Mouse (Mus musculus): ENCODE results near the gene Gm43064. TPM values are rescaled to one million over a fixed set of nuclear protein-coding genes. Genes with fewer than 3 reads are reported as not detected.
"Not testable (repeated sequence)": the region's sequence is repeated elsewhere in the genome, so short reads cannot be mapped to it uniquely, and the experiment has no call there.

The Gm43064 gene
- polyA plus RNA-seq, 1 experiment from 2014 or later, result 1.1 TPM

DNA sequence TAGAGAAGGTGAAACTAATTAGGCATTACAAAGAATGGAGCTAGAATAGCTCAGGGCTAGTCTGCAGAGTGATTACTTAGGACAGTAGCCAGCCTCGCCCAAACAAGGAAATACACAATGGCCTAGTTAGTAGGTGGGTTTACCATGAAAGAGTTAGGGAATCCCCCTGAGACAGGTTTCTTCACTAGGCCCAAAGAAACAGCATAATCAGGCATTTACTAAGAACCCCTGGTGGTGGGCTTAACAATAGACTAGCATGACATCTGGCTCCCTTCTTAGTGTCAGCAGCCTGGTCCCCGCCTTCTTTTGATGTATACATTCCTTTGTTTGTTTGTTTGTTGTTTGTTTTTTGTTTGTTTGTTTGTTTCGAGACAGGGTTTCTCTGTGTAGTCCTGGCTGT is 30.8 kb downstream of the Gm43064 start:
- 87% methylated on average over 3 of the region's 3 CpGs for WGBS
- H3K27me3 ChIP-seq (ENCODE audit: control insufficient read depth, insufficient read depth, low read length); H3K9ac ChIP-seq (ENCODE audit: low read length): not testable (repeated sequence)

DNA sequence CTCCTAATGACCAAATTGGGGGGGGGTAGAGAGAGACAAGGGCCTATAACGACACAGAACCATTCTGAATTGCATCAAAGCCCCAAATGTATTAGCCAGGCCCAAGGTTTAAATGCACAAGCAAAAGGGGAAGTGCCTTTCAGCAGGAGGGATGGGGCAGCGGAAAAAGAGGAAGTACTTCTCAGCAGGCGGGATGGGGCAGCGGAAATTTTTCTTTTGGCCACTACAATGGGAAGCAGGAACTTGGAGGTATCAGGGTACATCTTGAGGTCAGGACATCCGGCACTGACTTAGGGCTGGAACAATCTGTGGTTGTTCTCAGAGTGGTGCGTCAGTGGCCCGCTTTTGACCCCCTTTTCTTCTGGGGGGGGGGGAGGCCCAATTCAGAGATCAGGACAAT is 31.6 kb downstream of the Gm43064 start:
- not testable (repeated sequence) for H3K27ac ChIP-seq (ENCODE audit: low read length); H3K4me3 ChIP-seq (replicated peaks; ENCODE audit: low read length); H3K27me3 ChIP-seq (ENCODE audit: control insufficient read depth, insufficient read depth, low read length); H3K4me1 ChIP-seq (ENCODE audit: control insufficient read depth, insufficient read depth, low read length); H3K9ac ChIP-seq (ENCODE audit: low read length); H3K36me3 ChIP-seq (ENCODE audit: control insufficient read depth, insufficient read depth, low read length); ATAC-seq (ENCODE audit: insufficient read depth, low FRiP score); H3K4me2 ChIP-seq (ENCODE audit: low read depth, low read length); H3K9me3 ChIP-seq (replicated peaks; ENCODE audit: control insufficient read depth, low read length)
- WGBS, result 86% methylated on average over 7 of the region's 7 CpGs

More for the DNA sequence above, 30.8 kb downstream of the Gm43064 start:
- H3K4me1 ChIP-seq (ENCODE audit: control insufficient read depth, insufficient read depth, low read length); H3K4me3 ChIP-seq (replicated peaks; ENCODE audit: low read length); ATAC-seq (ENCODE audit: insufficient read depth, low FRiP score); H3K36me3 ChIP-seq (ENCODE audit: control insufficient read depth, insufficient read depth, low read length); H3K9me3 ChIP-seq (replicated peaks; ENCODE audit: control insufficient read depth, low read length); H3K27ac ChIP-seq (ENCODE audit: low read length); H3K4me2 ChIP-seq (ENCODE audit: low read depth, low read length): not testable (repeated sequence)

DNA sequence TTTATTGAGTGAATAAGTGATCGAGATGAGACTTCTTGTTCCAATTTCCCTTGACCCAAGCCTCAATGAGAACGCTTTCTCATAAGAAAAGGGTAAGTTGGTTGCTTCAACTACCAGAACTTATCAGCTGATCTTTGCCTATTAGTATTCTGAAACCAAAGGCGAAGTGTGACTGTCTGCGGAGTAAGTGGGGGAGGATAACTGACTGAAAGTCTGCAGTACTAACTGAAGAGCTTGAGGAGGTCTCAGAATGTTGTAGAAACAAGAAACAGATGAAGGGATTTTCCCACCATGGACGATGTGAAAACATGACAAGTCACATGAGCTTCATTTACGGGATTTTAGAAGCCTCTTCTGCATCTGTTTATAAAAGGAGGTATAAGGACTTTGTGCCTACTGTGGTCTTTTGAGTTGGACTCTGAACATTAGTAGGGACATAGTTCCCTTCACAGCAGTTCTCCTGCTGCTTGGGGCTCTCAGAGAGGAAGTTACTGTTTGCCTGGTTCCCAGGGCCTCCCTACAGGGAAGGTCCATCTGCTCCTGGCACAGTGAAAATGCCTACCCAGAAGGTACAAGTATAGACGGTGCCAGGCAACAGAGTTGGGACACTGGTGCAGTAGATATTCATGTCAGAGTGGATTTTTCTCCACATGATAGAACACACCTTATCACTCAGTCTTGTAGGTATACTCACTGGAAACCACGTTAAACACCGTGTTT is 41.4 kb downstream of the Gm43064 start:
- no peaks in the 10 kb centered on the region for H3K9me3 ChIP-seq (replicated peaks; ENCODE audit: control insufficient read depth, low read length)
- H3K36me3 ChIP-seq (ENCODE audit: control insufficient read depth, insufficient read depth, low read length), result no peaks in the 10 kb centered on the region
- H3K4me2 ChIP-seq (ENCODE audit: low read depth, low read length), result no peak overlapping the region
- H3K9ac ChIP-seq (ENCODE audit: low read length), result no peak overlapping the region
- ATAC-seq (ENCODE audit: insufficient read depth, low FRiP score), result no peak
- WGBS, result 70% methylated on average over 9 of the region's 9 CpGs
- no peaks in the 10 kb centered on the region for H3K4me1 ChIP-seq (ENCODE audit: control insufficient read depth, insufficient read depth, low read length)
- no peak overlapping the region for H3K27ac ChIP-seq (ENCODE audit: low read length)
- no peaks in the 10 kb centered on the region for H3K27me3 ChIP-seq (ENCODE audit: control insufficient read depth, insufficient read depth, low read length)
- H3K4me3 ChIP-seq (replicated peaks; ENCODE audit: low read length), result no peak overlapping the region

GRCm38 (mm10) chr3:103851481-103851880 is 42.1 kb downstream of the Gm43064 start:
- H3K27me3 ChIP-seq (ENCODE audit: control insufficient read depth, insufficient read depth, low read length), result no peaks in the 10 kb centered on the region
- 91% methylated on average over 6 of the region's 6 CpGs for WGBS
- no peak overlapping the region for H3K27ac ChIP-seq (ENCODE audit: low read length)
- H3K9ac ChIP-seq (ENCODE audit: low read length), result no peak overlapping the region
- H3K4me1 ChIP-seq (ENCODE audit: control insufficient read depth, insufficient read depth, low read length), result no peaks in the 10 kb centered on the region
- no peak overlapping the region for H3K4me3 ChIP-seq (replicated peaks; ENCODE audit: low read length)
- no peaks in the 10 kb centered on the region for H3K36me3 ChIP-seq (ENCODE audit: control insufficient read depth, insufficient read depth, low read length)
- no peak overlapping the region for H3K4me2 ChIP-seq (ENCODE audit: low read depth, low read length)
- no peaks in the 10 kb centered on the region for H3K9me3 ChIP-seq (replicated peaks; ENCODE audit: control insufficient read depth, low read length)
- no peak for ATAC-seq (ENCODE audit: insufficient read depth, low FRiP score)

DNA sequence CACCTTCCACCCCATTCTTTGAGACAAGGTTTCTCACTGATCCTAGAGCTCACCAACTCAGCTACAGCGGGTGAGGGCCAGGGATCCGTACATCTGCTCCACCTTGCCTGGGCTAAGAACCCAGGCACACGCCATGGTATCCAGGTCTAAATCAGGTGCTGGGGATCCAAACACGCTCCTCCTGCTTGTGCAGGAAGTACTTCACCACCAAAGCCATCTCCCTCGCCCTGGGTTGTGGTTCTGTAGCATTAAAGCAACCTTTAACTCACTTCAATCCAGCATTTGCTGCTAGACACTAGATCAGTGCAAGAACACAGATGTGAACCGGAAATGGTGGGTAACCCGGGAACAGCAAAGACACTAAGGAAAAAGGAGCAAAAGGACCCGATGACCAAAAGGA is 42.5 kb downstream of the Gm43064 start:
- Histone ChIP-seq H3K36me3 (ENCODE audit: control insufficient read depth, insufficient read depth, low read length) (no peaks in the 10 kb centered on the region), H3K4me2 (ENCODE audit: low read depth, low read length) (no peak overlapping the region), H3K4me3 (replicated peaks; ENCODE audit: low read length) (no peak overlapping the region), H3K27me3 (ENCODE audit: control insufficient read depth, insufficient read depth, low read length) (no peaks in the 10 kb centered on the region), H3K4me1 (ENCODE audit: control insufficient read depth, insufficient read depth, low read length) (no peaks in the 10 kb centered on the region), H3K9ac (ENCODE audit: low read length) (no peak overlapping the region), H3K27ac (ENCODE audit: low read length) (no peak overlapping the region), H3K9me3 (replicated peaks; ENCODE audit: control insufficient read depth, low read length) (no peaks in the 10 kb centered on the region)
- 82% methylated on average over 8 of the region's 8 CpGs for WGBS
- no peak for ATAC-seq (ENCODE audit: insufficient read depth, low FRiP score)

GRCm38 (mm10) chr3:103852565-103853299 is 43.4 kb downstream of the Gm43064 start:
- Histone ChIP-seq H3K9me3 (replicated peaks; ENCODE audit: control insufficient read depth, low read length) (no peaks in the 10 kb centered on the region), H3K4me3 (replicated peaks; ENCODE audit: low read length) (no peak overlapping the region), H3K9ac (ENCODE audit: low read length) (no peak overlapping the region), H3K27me3 (ENCODE audit: control insufficient read depth, insufficient read depth, low read length) (no peaks in the 10 kb centered on the region), H3K4me1 (ENCODE audit: control insufficient read depth, insufficient read depth, low read length) (no peaks in the 10 kb centered on the region), H3K4me2 (ENCODE audit: low read depth, low read length) (no peak overlapping the region), H3K27ac (ENCODE audit: low read length) (no peak overlapping the region), H3K36me3 (ENCODE audit: control insufficient read depth, insufficient read depth, low read length) (no peaks in the 10 kb centered on the region)
- 64% methylated on average over 3 of the region's 3 CpGs for WGBS
- ATAC-seq (ENCODE audit: insufficient read depth, low FRiP score), result no peak

DNA sequence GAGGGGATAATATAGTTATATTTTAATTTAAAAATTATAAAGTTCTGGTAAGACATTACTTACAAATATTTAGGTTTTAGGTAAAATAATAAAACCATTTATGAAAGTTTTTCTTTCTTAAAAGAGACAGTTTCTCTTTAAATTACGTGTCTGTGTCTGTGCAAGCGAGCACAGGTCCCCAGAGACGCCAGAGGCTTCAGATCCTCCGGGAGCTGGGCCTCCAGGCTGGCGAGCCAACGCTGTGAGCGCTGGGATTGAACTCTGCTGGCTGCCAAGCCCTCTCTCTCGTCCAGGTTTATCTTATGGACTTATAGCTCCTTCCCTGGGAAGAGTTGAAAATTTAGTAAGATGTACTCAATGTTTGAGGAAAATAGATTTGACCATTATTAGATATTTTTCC is 44.4 kb downstream of the Gm43064 start:
- no peak overlapping the region for H3K9ac ChIP-seq (ENCODE audit: low read length)
- no peaks in the 10 kb centered on the region for H3K27me3 ChIP-seq (ENCODE audit: control insufficient read depth, insufficient read depth, low read length)
- no peaks in the 10 kb centered on the region for H3K36me3 ChIP-seq (ENCODE audit: control insufficient read depth, insufficient read depth, low read length)
- H3K9me3 ChIP-seq (replicated peaks; ENCODE audit: control insufficient read depth, low read length), result no peaks in the 10 kb centered on the region
- H3K27ac ChIP-seq (ENCODE audit: low read length), result no peak overlapping the region
- H3K4me3 ChIP-seq (replicated peaks; ENCODE audit: low read length), result no peak overlapping the region
- no peak overlapping the region for H3K4me2 ChIP-seq (ENCODE audit: low read depth, low read length)
- ATAC-seq (ENCODE audit: insufficient read depth, low FRiP score), result no peak
- 54% methylated on average over 8 of the region's 8 CpGs for WGBS
- H3K4me1 ChIP-seq (ENCODE audit: control insufficient read depth, insufficient read depth, low read length), result no peaks in the 10 kb centered on the region

DNA sequence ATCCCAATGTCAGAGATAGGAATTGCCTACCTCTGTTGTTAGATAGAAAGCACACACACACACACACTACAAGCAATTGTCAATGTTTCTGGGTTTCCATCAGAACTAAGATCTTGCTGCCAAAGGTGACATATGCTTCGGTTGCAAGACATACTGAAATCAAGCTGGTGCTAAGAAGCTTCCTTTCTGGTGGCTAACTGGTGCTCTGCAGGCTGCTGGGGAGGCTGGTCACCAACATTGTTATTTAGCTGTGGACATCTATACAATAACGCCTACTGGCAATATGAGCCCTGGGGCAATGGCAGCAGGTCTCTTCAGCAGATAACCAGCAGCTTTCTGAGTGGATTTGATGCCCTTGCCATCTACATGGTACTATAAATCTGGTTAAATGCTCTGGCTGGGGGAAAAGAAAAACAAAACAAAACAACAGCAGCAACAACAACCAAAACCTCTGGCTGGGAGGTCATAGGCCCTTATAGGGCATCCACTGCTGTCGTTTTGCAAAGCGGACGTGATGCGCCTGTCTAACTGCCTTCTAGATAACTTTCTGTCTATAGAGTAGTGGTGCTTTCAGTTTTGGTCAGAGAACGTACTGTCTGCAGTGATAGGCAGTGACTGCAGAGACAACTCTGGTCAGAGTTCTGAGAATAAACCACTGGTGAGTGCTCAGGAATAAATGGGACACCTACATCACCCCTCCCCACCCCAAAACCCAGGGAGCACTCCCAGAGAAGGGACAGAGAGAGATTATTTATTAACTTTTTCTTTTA is 47.8 kb downstream of the Gm43064 start:
- Histone ChIP-seq H3K27ac (ENCODE audit: low read length) (no peak overlapping the region), H3K36me3 (ENCODE audit: control insufficient read depth, insufficient read depth, low read length) (no peaks in the 10 kb centered on the region), H3K4me3 (replicated peaks; ENCODE audit: low read length) (no peak overlapping the region), H3K27me3 (ENCODE audit: control insufficient read depth, insufficient read depth, low read length) (no peaks in the 10 kb centered on the region), H3K9ac (ENCODE audit: low read length) (no peak overlapping the region), H3K9me3 (replicated peaks; ENCODE audit: control insufficient read depth, low read length) (no peaks in the 10 kb centered on the region), H3K4me2 (ENCODE audit: low read depth, low read length) (no peak overlapping the region), H3K4me1 (ENCODE audit: control insufficient read depth, insufficient read depth, low read length) (0 out of 2 replicates have a peak, but pooled peaks cover 4% of the 10 kb centered on the region)
- 87% methylated on average over 7 of the region's 7 CpGs for WGBS
- no peak for ATAC-seq (ENCODE audit: insufficient read depth, low FRiP score)

- Histone ChIP-seq H3K4me2 (ENCODE audit: low read depth, low read length) (no peak overlapping the region), H3K36me3 (ENCODE audit: control insufficient read depth, insufficient read depth, low read length) (no peaks in the 10 kb centered on the region), H3K27me3 (ENCODE audit: control insufficient read depth, insufficient read depth, low read length) (no peaks in the 10 kb centered on the region), H3K9ac (ENCODE audit: low read length) (no peak overlapping the region), H3K9me3 (replicated peaks; ENCODE audit: control insufficient read depth, low read length) (no peaks in the 10 kb centered on the region), H3K4me3 (replicated peaks; ENCODE audit: low read length) (no peak overlapping the region), H3K27ac (ENCODE audit: low read length) (no peak overlapping the region), H3K4me1 (ENCODE audit: control insufficient read depth, insufficient read depth, low read length) (0 out of 2 replicates have a peak, but pooled peaks cover 4% of the 10 kb centered on the region)
- ATAC-seq (ENCODE audit: insufficient read depth, low FRiP score), result no peak
- 84% methylated on average over 6 of the region's 6 CpGs for WGBS
Observed at GRCm38 (mm10) chr3:103857977-103858563, 48.7 kb downstream of the Gm43064 start.

All from stomach, embryonic 16.5 days (tissue).